Mouse (Mus musculus): Measurements from ENCODE around the gene Rabgef1. TPM values are rescaled to one million over a fixed set of nuclear protein-coding genes. Genes with fewer than 3 reads are reported as not detected.

The Rabgef1 gene
- 16.1 and 19.9 TPM in 2 replicates for total RNA-seq (2014; rRNA removed)
- polyA plus RNA-seq (2015; fragmentation: Nextera tagmentation; extraction: Ambion mirVana), result 27.4 and 28.9 TPM in 2 replicates

- no peak for TF ChIP-seq CTCF (IDR thresholded peaks at IDR 0.05; ENCODE audit: low read depth)
- peak within 1 kb of the TSS; percentile 72 for H3K4me2 ChIP-seq (ENCODE audit: low read depth, low read length)
- peak; percentile 97 for DNase-seq (ENCODE audit: low spot score)
- peaks cover 13% of the 10 kb centered on the region for H3K4me1 ChIP-seq (ENCODE audit: insufficient read depth, low read length)
- peak within 1 kb of the TSS; percentile 92 for H3K4me3 ChIP-seq (ENCODE audit: low read length)
- peak within 1 kb of the TSS; percentile 85 for H3K9ac ChIP-seq (replicated peaks; ENCODE audit: low read length)
- no peaks in the 10 kb centered on the region for H3K27me3 ChIP-seq (ENCODE audit: insufficient read depth, low read length)
- peak within 1 kb of the TSS; percentile 87 for H3K27ac ChIP-seq
- no peaks in the 10 kb centered on the region for H3K9me3 ChIP-seq (ENCODE audit: low read length)
- no peaks in the 10 kb centered on the region for H3K36me3 ChIP-seq (ENCODE audit: insufficient read depth, low read length)
- peak; percentile 97 for ATAC-seq
- 4% methylated on average over 47 of the region's 62 CpGs for WGBS
These were observed at the start of gene Rabgef1 for GRCm38 (mm10) chr5:130171423-130171954. TSS of gene Rabgef1 (plus strand) at chr5:130171798.

GRCm38 (mm10) chr5:130122355-130122754 lies 49.2 kb upstream of the Rabgef1 start:
- Histone ChIP-seq H3K9me3 (ENCODE audit: low read length) (no peaks in the 10 kb centered on the region), H3K27me3 (ENCODE audit: insufficient read depth, low read length) (no peaks in the 10 kb centered on the region), H3K36me3 (ENCODE audit: insufficient read depth, low read length) (no peaks in the 10 kb centered on the region), H3K4me1 (ENCODE audit: insufficient read depth, low read length) (no peaks in the 10 kb centered on the region), H3K4me2 (ENCODE audit: low read depth, low read length) (no peak overlapping the region), H3K4me3 (ENCODE audit: low read length) (no peak overlapping the region), H3K27ac (no peak overlapping the region), H3K9ac (replicated peaks; ENCODE audit: low read length) (no peak overlapping the region)
- TF ChIP-seq CTCF (IDR thresholded peaks at IDR 0.05; ENCODE audit: low read depth), result no peak
- DNase-seq (ENCODE audit: low spot score), result no peak
- no peak for ATAC-seq
- WGBS, result 88% methylated on average over 2 of the region's 2 CpGs

GRCm38 (mm10) chr5:130124271-130124670 lies 47.3 kb upstream of the Rabgef1 start:
- DNase-seq (ENCODE audit: low spot score), result no peak
- Histone ChIP-seq H3K9ac (replicated peaks; ENCODE audit: low read length) (no peak overlapping the region), H3K4me1 (ENCODE audit: insufficient read depth, low read length) (no peaks in the 10 kb centered on the region), H3K27me3 (ENCODE audit: insufficient read depth, low read length) (no peaks in the 10 kb centered on the region), H3K4me3 (ENCODE audit: low read length) (no peak overlapping the region), H3K9me3 (ENCODE audit: low read length) (no peaks in the 10 kb centered on the region), H3K4me2 (ENCODE audit: low read depth, low read length) (no peak overlapping the region), H3K27ac (no peak overlapping the region), H3K36me3 (ENCODE audit: insufficient read depth, low read length) (no peaks in the 10 kb centered on the region)
- TF ChIP-seq CTCF (IDR thresholded peaks at IDR 0.05; ENCODE audit: low read depth), result no peak
- 74% methylated on average over 5 of the region's 5 CpGs for WGBS
- ATAC-seq, result no peak

GRCm38 (mm10) chr5:130128686-130129523 lies 42.7 kb upstream of the Rabgef1 start:
- no peak overlapping the region for H3K27ac ChIP-seq
- H3K9ac ChIP-seq (replicated peaks; ENCODE audit: low read length), result no peak overlapping the region
- no peak overlapping the region for H3K4me3 ChIP-seq (ENCODE audit: low read length)
- no peaks in the 10 kb centered on the region for H3K4me1 ChIP-seq (ENCODE audit: insufficient read depth, low read length)
- WGBS, result 71% methylated on average over 11 of the region's 11 CpGs
- TF ChIP-seq CTCF (IDR thresholded peaks at IDR 0.05; ENCODE audit: low read depth), result no peak
- no peak for DNase-seq (ENCODE audit: low spot score)
- H3K36me3 ChIP-seq (ENCODE audit: insufficient read depth, low read length), result peaks cover 5% of the 10 kb centered on the region; the same call in 1 of the 2 replicates
- H3K9me3 ChIP-seq (ENCODE audit: low read length), result no peaks in the 10 kb centered on the region
- H3K27me3 ChIP-seq (ENCODE audit: insufficient read depth, low read length), result no peaks in the 10 kb centered on the region
- H3K4me2 ChIP-seq (ENCODE audit: low read depth, low read length), result no peak overlapping the region
- no peak for ATAC-seq

GRCm38 (mm10) chr5:130129524-130129793 lies 42.1 kb upstream of the Rabgef1 start:
- Histone ChIP-seq H3K27me3 (ENCODE audit: insufficient read depth, low read length) (no peaks in the 10 kb centered on the region), H3K4me2 (ENCODE audit: low read depth, low read length) (no peak overlapping the region), H3K9me3 (ENCODE audit: low read length) (no peaks in the 10 kb centered on the region), H3K4me1 (ENCODE audit: insufficient read depth, low read length) (no peaks in the 10 kb centered on the region), H3K4me3 (ENCODE audit: low read length) (no peak overlapping the region), H3K27ac (no peak overlapping the region), H3K9ac (replicated peaks; ENCODE audit: low read length) (no peak overlapping the region), H3K36me3 (ENCODE audit: insufficient read depth, low read length) (peaks cover 5% of the 10 kb centered on the region; the same call in 1 of the 2 replicates)
- DNase-seq (ENCODE audit: low spot score) (no peak), ATAC-seq (no peak)
- no peak for TF ChIP-seq CTCF (IDR thresholded peaks at IDR 0.05; ENCODE audit: low read depth)
- WGBS, result 89% methylated on average over 5 of the region's 5 CpGs

GRCm38 (mm10) chr5:130136597-130136996 lies 35.0 kb upstream of the Rabgef1 start:
- TF ChIP-seq CTCF (IDR thresholded peaks at IDR 0.05; ENCODE audit: low read depth), result no peak
- no peak overlapping the region for H3K9ac ChIP-seq (replicated peaks; ENCODE audit: low read length)
- H3K36me3 ChIP-seq (ENCODE audit: insufficient read depth, low read length), result peaks cover 5% of the 10 kb centered on the region; the same call in 1 of the 2 replicates
- WGBS, result 93% methylated on average over 13 of the region's 13 CpGs
- no peak overlapping the region for H3K4me2 ChIP-seq (ENCODE audit: low read depth, low read length)
- no peak overlapping the region for H3K4me3 ChIP-seq (ENCODE audit: low read length)
- H3K27ac ChIP-seq, result no peak overlapping the region
- DNase-seq (ENCODE audit: low spot score) (no peak), ATAC-seq (no peak)
- H3K9me3 ChIP-seq (ENCODE audit: low read length), result no peaks in the 10 kb centered on the region
- no peaks in the 10 kb centered on the region for H3K4me1 ChIP-seq (ENCODE audit: insufficient read depth, low read length)
- H3K27me3 ChIP-seq (ENCODE audit: insufficient read depth, low read length), result no peaks in the 10 kb centered on the region

GRCm38 (mm10) chr5:130139393-130139792 lies 32.2 kb upstream of the Rabgef1 start:
- Histone ChIP-seq H3K4me1 (ENCODE audit: insufficient read depth, low read length) (peaks cover 5% of the 10 kb centered on the region; the same call in 1 of the 2 replicates), H3K4me3 (ENCODE audit: low read length) (no peak overlapping the region), H3K27me3 (ENCODE audit: insufficient read depth, low read length) (no peaks in the 10 kb centered on the region), H3K27ac (no peak overlapping the region), H3K4me2 (ENCODE audit: low read depth, low read length) (no peak overlapping the region), H3K36me3 (ENCODE audit: insufficient read depth, low read length) (peaks cover 5% of the 10 kb centered on the region; the same call in 1 of the 2 replicates), H3K9me3 (ENCODE audit: low read length) (no peaks in the 10 kb centered on the region), H3K9ac (replicated peaks; ENCODE audit: low read length) (no peak overlapping the region)
- WGBS, result 26% methylated on average over 8 of the region's 8 CpGs
- TF ChIP-seq CTCF (IDR thresholded peaks at IDR 0.05; ENCODE audit: low read depth), result peak; percentile 92
- DNase-seq (ENCODE audit: low spot score), result peak; percentile 87
- ATAC-seq, result no peak

All from hindbrain, postnatal 0 days (tissue).